Mouse (Mus musculus): ENCODE measurements around the gene Insr. TPM values are rescaled to one million over a fixed set of nuclear protein-coding genes. Genes with fewer than 3 reads are reported as not detected.

Gene Insr
- polyA plus RNA-seq, 1 experiment, result 17.3 TPM

DNA sequence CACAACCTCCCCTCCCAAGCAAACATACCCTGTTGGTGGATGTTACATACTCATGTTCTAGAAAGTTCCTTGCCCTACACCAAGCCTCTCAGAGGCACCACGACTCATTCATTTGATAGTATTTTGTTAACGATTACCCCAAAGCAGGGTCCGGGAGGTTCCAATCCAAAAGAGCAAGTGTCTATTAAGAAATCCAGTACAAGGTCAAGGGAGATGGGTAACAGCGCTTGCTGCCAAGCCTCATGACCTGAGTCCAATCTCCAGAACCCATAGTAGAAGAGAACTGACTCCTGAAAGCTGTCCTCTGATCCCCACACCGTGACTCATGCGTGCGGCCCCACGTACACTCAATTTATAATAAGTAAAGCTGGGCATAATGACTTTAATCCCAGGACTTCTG lies 3.4 kb downstream of the Insr start:
- DNase-seq (ENCODE audit: extremely low spot score in 1 of 2, low spot score in 1 of 2), result no peak

DNA sequence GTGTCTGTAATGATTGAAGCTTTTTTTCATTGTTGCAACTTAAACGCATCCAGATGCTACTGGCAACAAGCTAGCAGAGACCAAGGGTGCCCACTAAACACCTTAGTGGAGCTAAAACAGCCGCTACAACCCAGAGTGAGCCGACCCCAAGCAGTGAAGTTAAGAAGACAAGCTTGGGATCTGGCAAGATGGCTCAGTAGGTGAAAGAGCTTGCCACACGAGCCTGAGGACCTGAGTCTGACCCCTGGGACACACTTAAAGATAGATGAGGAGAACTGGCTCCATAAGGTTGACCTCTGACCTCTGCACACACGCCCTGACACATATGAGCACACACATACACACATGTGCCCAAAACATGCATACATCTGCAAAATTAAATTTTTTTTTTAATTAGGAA lies 4.2 kb downstream of the Insr start:
- DNase-seq (ENCODE audit: extremely low spot score in 1 of 2, low spot score in 1 of 2), result no peak

DNA sequence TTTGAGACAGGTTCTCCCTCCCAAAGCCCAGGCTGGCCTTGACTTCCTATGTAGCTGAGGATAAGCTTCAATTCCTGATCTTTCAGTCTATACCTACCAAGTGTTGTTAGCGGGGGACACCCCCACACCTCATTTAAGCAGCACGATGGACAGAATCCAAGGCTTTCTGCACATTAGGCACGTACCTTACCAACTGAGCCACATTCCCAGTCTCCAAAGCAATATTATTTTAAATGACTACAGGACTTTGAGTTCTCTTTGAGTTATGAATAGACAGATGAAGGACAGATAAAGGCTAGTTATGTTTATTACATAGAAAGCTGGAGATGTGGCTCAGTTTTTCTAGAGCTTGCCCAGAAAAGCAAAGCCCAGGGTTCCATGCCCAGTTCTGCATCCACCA lies 5.6 kb downstream of the Insr start:
- no peak for DNase-seq (ENCODE audit: extremely low spot score in 1 of 2, low spot score in 1 of 2)

DNA sequence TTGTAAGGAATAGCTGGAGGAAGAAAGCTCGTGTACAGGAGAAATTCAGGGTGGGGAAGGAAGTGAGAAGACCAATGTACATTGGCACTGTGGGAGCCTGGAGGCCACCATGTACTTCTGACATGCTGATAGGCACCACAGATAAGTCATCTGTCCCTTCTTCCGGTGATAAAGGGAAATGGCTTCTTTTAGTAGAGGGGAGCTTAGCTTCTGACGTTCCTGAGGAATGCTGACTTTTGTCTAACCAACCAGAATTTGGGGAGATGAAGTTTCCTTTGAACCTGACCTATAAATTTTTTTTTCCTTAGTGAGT lies 12.0 kb downstream of the Insr start:
- no peak for DNase-seq (ENCODE audit: extremely low spot score in 1 of 2, low spot score in 1 of 2)

DNA sequence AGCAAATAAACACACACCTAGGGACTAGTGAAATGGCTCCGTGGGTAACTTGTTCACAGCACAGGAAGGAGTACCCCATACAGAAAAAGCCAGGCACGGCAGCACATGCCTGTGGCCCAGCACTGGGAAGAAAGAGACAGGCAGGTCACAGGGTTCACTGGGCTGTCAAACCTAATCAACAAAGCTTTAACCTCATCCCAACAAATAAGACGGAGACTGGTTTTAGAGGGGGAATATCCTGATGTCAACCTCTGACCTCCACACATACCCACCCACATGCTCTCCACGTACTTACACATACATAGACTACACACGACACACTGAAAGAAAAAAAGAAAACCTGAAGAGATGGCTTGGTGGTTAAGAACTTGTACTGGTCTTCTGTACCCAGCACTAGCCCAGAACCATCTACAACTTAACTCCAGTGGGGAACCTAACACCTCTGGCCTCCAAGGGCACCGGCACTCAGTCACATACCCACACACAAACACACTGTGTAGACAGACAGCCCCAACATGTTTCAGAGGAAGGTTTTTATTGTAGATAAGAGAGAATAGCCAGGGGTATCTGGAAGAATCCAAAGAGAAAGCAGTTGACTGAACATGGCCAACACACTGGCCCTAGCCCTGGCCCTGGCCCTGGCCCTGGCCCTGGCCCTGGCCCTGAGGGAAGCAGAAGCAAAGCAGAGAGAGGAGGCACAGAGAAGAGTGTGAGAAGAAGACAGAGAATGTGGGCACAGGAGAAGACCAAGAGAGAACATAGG lies 12.6 kb downstream of the Insr start:
- no peak for DNase-seq (ENCODE audit: extremely low spot score in 1 of 2, low spot score in 1 of 2)

DNA sequence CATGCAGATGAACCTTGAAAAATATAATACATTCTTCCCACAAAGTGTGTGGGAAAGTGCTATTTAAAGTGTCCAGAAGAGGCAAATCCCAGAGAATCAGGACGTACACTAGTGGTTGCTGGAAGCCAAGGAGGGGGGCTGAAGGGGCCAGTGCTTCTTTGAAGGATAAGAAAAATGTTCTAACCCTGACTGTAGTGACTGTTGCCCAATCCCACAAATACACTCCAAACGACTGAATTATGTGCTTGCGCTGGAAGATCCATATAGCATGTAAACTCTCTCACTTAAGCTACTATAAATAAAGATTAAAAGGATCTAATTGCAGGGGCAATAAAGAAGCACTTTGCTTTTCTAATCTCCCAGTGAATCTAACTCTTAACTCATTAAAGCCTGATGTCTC lies 14.2 kb downstream of the Insr start:
- DNase-seq (ENCODE audit: extremely low spot score in 1 of 2, low spot score in 1 of 2), result no peak

DNA sequence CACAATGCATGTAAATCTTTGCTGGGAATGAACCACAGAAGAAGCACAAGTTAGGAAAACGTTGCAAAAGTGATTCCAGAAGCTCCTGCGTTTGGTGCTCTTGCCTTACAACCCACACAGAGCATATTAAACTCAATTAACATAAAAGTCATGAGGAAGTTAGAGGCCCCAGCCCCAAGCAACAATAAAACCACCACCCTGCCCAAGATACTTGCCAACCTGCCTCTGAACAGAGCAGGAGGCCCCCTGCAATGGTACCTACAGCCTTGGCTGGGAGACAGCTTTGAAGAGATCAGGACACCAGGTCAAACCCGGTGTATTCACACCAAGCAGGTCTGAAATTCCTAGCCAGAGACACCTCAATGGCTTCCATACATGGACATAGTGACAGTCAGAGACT lies 16.6 kb downstream of the Insr start:
- no peak for DNase-seq (ENCODE audit: extremely low spot score in 1 of 2, low spot score in 1 of 2)

DNA sequence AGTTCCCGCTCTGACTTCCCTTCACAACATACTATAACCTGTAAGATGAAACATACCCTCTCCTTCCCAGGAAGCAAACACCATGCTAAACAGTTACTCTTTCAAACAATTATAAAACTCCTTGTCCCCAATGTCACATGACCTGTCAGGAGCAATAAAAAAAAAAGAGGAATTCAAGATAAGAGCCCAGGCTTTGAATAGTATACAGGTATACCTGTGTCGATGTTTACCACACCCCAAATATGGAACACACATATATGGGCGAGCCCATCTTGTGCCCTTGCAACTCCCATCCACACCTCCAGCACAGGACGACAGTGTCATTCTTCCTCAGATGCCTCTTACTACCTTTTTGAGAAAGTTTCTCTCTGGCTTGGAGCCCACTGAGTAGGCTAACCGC lies 18.3 kb downstream of the Insr start:
- no peak for DNase-seq (ENCODE audit: extremely low spot score in 1 of 2, low spot score in 1 of 2)

DNA sequence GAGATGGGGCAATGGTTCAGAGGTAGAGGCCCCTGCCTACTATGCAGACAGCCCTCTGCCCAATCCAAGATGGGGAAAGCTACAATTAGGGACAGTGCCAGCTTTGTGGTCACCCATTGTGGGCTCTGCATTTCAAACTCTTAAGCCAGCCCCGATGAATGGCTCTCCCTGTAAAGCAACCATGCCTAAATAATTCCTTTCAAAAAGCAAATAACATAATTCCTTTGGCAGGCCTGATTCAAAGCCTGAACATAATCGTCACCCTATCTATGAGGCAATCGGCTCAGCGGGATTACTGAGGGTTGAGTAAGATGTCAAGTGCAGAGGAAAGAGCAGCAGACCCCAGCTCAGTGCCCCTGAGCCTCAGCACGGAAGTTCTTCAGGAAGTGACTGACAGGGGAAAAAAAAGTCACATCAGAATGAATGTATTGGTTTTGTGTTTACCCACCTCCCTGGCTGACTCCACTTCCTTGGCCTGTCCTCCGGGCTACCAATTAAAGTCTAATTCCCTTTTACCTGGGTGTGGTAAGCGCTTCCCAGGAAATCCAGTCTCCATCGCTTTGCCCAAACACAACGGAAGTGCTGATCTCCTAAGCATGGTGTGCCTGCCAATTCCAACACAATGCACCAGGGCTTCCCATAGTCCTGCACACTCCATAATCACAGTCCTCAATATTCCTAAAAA lies 19.1 kb downstream of the Insr start:
- no peak for DNase-seq (ENCODE audit: extremely low spot score in 1 of 2, low spot score in 1 of 2)

DNA sequence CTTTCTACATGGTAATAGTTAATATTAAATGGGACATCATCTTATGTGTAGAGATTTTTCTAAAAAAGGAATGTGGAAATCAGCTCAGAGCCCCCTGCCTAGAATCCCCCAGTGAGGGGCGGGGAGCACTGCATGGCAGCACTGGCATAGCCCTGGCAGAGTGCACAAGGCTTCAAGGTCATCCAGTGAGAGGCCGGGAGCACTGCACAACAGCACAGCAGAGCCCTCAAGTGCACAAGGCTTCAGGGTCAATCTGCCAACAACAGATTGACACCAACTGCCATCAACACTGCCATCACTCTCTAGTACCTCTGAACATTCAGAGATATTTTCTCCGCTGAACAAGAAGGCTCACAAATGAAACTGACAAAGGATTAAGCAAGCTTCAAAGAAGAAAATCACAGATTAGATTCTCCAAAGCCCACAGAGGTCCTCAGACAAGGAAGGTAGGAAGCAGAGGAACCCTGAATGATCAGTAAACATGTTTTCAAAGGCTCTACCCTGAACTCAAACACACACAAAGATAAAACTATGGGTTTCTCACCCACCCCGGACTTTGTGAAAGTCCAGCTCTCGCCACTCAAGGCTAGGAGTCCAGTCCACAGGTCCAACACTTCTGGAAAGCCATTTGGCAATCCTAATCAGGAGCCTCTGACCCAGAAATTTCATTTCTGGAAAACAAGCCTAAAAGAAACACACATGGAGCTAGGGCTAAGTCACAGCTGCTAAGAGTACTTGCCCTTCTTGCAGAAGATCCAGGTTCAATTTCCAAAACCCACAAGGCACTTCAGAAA lies 23.1 kb downstream of the Insr start:
- DNase-seq (ENCODE audit: extremely low spot score in 1 of 2, low spot score in 1 of 2), result no peak

DNA sequence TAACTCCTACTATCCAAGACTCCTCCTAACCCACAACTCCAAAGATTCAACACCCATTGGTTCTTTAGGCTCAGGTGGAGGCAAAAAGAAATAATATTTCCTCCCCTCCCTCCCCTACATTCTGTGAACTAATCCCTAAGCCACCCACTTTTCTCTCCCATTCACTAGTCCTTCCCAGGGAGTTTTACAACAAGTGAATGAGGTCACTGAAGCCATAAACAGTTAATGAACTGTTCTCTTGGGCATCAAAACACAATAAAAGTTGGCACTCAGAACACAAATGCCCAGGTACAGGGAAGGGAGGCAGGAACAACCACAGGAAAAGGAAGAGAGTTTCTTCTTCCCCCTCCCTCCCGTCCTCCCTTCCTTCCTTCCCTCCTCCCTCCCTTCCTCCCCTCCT lies 24.1 kb downstream of the Insr start:
- no peak for DNase-seq (ENCODE audit: extremely low spot score in 1 of 2, low spot score in 1 of 2)

DNA sequence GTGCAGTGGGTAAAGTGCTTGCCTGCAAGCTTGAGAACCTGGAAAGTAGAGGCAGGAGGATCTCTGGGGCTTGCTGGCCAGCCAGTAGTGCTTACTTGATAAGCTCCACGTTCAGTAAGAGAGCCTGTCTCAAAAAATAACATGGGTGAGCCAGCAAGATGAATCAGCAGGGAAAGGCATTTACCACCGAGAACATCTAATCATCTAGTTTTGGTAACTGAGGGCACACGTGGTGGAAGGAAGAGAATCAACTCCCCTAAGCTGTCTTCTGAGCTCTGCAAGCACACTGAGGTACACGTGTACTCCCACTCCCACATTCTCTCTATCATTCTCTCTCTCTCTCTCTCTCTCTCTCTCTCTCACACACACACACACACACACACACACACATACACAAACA lies 26.2 kb downstream of the Insr start:
- DNase-seq (ENCODE audit: extremely low spot score in 1 of 2, low spot score in 1 of 2), result peak in 1 of 2 experiments; percentile 16

DNA sequence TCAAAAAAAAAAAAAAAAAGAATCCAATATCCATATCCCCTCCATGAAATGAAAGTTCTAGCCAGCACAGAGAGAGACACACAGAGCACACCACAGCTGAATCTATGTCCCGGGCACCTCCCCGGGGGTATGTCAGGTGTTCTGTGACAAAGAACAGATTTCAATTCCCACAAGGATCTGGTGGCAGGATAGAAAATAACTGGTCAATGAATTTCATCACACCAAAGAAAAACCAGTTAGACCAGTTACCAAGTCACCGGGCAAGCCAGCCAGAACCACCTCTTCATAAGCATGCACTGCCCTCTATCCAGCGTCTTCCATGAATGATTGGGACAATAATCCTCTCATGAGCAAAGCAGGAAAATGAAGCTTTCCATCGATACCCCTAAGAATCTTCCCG lies 26.8 kb downstream of the Insr start:
- DNase-seq (ENCODE audit: extremely low spot score in 1 of 2, low spot score in 1 of 2), result no peak

DNA sequence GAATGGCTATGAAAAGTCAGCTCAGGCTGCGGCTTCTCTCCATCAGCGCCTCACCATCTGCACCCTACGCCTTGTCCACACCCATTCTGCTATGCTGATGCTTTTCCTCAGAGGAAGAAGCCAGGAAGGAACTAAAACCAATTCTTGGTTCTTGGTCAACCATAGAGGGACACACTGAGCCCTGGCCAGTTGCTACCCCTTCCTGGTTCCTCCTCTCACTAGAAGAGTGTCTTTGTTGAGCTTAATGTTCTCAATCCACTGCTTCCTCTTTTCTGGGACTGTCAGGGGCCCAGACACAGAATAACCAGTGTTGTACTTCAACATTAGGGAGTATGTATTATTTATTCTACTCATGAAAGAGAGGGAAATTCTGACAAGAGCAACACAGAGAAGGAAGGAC lies 28.3 kb downstream of the Insr start:
- no peak for DNase-seq (ENCODE audit: extremely low spot score in 1 of 2, low spot score in 1 of 2)

DNA sequence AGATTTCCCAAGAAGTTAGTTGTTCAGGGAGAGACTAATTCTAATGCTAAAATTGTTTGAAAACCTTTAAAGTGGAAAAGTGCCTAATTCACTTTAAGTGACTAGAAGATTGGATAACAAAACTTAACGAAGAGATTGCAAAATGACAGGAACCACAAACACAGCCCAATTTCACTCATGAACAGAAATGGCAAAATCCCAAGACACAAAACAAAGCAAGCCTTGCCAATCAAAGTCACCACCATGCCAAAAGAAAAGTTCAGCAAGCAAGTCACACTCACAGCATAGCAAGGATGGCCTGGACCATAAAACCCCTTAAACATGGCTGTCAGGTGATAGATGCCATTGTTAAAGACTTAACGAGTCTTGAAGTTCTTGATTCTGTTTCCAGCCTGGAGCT lies 29.5 kb downstream of the Insr start:
- DNase-seq (ENCODE audit: extremely low spot score in 1 of 2, low spot score in 1 of 2), result no peak

DNA sequence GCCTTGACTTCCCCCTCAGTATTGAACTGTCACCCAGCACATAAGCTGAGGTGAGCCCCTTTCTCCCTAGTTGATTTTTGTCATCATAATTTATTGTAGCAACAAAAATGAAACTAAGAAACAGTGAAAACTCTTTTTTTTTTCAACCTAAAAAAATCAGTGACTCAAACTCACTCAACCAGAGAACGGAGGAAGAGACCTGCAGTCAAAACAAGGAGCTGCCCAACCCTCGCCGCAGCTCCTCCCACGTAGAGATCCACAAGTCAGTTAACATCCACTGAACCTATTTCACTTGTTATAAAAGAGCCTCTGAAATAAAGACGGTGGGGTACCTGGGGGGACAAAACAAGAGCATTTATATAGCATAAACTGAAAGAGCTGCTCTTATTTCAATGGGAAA lies 30.7 kb downstream of the Insr start:
- DNase-seq (ENCODE audit: extremely low spot score in 1 of 2, low spot score in 1 of 2), result no peak

DNA sequence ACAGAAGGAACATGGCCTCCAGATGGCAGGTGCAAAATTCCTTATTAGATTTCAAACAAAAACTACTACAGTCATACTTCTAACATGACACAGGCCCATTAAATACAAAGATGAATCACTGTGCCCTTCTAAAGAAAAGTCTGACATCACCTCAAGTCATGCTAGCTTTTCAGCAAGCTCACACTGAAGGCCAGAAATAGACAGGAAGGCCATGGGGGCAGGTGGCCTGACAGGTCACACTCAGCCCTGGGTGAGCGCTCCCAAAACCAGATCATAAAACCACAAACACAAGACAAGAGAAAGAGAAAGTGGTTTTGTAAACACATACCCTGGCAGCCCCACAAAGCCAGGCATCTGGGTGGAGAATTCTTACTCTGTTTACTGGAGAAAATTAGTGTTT lies 32.3 kb downstream of the Insr start:
- DNase-seq (ENCODE audit: extremely low spot score in 1 of 2, low spot score in 1 of 2), result no peak

DNA sequence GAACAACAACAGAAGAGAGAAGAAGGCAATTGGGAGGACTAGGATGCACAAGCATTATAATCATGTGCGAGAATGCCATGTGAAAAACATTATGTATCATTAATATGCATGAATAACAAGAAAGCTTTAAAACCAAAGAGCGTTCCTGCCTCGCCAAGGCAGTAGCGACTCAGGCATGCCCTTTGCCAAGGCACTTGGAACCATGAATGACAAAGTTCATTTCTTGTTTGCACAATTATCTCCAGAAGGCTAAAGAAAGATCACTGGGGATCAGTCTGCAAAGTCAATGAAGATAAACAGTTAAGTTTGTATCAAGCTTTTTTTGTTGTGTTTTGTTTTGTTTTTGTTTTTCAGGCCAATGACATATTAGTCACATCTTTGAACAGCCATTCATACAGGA lies 36.2 kb downstream of the Insr start:
- no peak for DNase-seq (ENCODE audit: extremely low spot score in 1 of 2, low spot score in 1 of 2)

DNA sequence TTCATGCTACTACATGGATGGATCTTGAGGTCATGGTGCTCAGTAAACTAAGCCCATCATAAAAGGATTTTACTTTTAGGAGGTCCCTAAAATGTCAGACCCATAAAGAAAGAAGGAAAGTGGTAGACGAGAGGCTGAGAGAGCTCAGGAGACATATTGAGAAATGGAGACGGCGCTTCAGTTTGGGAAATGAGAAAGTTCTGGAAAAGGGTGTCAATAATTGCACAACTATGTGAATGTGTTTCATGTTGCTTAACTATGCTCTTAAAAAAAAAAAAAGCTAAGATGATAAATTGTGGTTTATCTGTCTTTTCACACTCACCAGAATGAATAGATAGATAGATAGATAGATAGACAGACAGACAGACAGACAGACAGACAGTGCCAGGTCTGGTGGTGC lies 38.7 kb downstream of the Insr start:
- DNase-seq (ENCODE audit: extremely low spot score in 1 of 2, low spot score in 1 of 2), result no peak

DNA sequence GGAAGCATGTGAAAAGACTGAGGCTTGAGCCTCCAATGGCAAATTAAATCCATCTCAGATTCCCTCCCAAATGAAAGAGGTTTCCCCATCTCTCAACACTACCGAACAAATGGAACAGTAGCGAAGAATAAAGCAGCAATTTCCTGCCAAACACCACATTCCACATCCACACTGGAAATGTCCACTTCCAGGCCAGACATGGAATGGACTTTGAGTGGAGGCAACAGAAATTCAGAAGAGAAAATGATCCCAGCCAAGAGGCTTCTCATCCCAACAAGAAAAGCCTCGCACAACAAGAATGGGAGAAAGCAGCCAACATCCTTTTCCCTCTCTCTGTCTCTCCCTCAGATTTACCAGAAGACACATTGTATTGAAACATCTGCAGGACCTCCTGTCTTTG lies 39.8 kb downstream of the Insr start:
- DNase-seq (ENCODE audit: extremely low spot score in 1 of 2, low spot score in 1 of 2), result no peak

DNA sequence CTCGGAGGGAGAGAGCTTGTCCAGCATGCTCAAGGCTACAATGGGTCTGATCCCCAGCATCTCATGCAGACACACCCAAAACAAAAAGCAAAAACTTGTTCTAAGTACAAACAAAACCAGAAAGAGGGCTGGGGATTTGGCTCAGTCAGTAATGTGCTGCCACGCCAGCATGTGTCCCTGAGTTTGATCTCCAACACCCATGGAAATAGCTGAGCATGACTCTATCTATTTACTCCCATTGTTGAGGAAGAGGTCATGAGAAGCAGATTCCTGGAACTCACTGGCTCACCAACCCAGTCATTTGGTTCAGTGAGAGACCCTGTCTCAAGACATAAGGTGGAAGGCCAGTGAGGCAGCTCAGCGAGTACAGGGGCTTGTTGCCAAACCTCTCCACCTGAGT lies 40.6 kb downstream of the Insr start:
- no peak for DNase-seq (ENCODE audit: extremely low spot score in 1 of 2, low spot score in 1 of 2)

DNA sequence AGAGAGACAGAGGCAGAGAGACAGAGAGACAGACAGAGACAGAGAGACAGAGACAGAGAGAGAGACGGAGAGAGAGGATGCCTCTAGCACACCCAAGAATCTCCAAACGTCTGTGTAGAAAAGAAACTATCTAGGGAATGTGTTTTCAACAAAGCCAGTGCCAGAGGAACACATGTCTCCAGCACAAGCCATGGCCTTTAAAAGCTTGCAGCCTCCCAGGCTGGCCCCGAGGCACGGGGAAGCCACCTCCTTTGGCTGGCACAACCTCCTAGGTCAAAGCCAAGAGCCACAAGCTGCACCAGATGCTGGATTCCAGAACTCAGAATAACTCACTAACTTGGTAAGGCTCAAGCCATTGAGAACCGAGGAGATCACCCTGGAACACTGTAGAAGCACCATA lies 42.1 kb downstream of the Insr start:
- no peak for DNase-seq (ENCODE audit: extremely low spot score in 1 of 2, low spot score in 1 of 2)

Measured in frontal cortex, adult 2 months (tissue).